Mouse (Mus musculus): ENCODE measurements at regions not wholly inside any gene's neighbourhood (a gene's known extent, or its start where the extent isn't known, plus 50 kb on each side); places are given as distances from the start of the nearest gene placed in this dataset.
A peak's percentile ranks its signal among the peaks of the same experiment; 100 is the strongest.
"Not testable (repeated sequence)": the region's sequence is repeated elsewhere in the genome, so short reads cannot be mapped to it uniquely, and the experiment has no call there.

GRCm38 (mm10) chr8:37048912-37049692, 55.7 kb downstream of the AI429214 start:
- 91% methylated on average over 5 of the region's 5 CpGs for WGBS
- Histone ChIP-seq H3K27ac (replicated peaks) (no peak overlapping the region), H3K27me3 (ENCODE audit: low read depth, poor library complexity, severe bottlenecking) (no peaks in the 10 kb centered on the region), H3K9me3 (replicated peaks) (no peaks in the 10 kb centered on the region), H3K4me1 (no peaks in the 10 kb centered on the region), H3K4me3 (no peak overlapping the region), H3K36me3 (no peaks in the 10 kb centered on the region)
- DNase-seq (ENCODE audit: low spot score): no peak

GRCm38 (mm10) chr8:37049969-37050683, 56.7 kb downstream of the AI429214 start:
- H3K27me3 ChIP-seq (ENCODE audit: low read depth, poor library complexity, severe bottlenecking): no peaks in the 10 kb centered on the region
- no peaks in the 10 kb centered on the region for H3K9me3 ChIP-seq (replicated peaks)
- 88% methylated on average over 6 of the region's 6 CpGs for WGBS
- H3K4me1 ChIP-seq: no peaks in the 10 kb centered on the region
- DNase-seq (ENCODE audit: low spot score): no peak
- no peak overlapping the region for H3K27ac ChIP-seq (replicated peaks)
- H3K4me3 ChIP-seq: no peak overlapping the region
- H3K36me3 ChIP-seq: no peaks in the 10 kb centered on the region

- H3K27ac ChIP-seq (replicated peaks): no peak overlapping the region
- H3K4me3 ChIP-seq: no peak overlapping the region
- WGBS: 98% methylated on average over 1 of the region's 1 CpGs
- H3K4me1 ChIP-seq: no peaks in the 10 kb centered on the region
- no peaks in the 10 kb centered on the region for H3K9me3 ChIP-seq (replicated peaks)
- no peak for DNase-seq (ENCODE audit: low spot score)
- H3K36me3 ChIP-seq: no peaks in the 10 kb centered on the region
- H3K27me3 ChIP-seq (ENCODE audit: low read depth, poor library complexity, severe bottlenecking): no peaks in the 10 kb centered on the region
These were observed 57.3 kb downstream of the AI429214 start for GRCm38 (mm10) chr8:37050684-37051028.

GRCm38 (mm10) chr8:37056376-37056775, 63.0 kb downstream of the AI429214 start:
- no peaks in the 10 kb centered on the region for H3K27me3 ChIP-seq (ENCODE audit: low read depth, poor library complexity, severe bottlenecking)
- H3K27ac ChIP-seq (replicated peaks): no peak overlapping the region
- H3K36me3 ChIP-seq: no peaks in the 10 kb centered on the region
- 88% methylated on average over 3 of the region's 3 CpGs for WGBS
- no peaks in the 10 kb centered on the region for H3K9me3 ChIP-seq (replicated peaks)
- H3K4me1 ChIP-seq: no peaks in the 10 kb centered on the region
- DNase-seq (ENCODE audit: low spot score): no peak
- no peak overlapping the region for H3K4me3 ChIP-seq

- H3K27ac ChIP-seq (replicated peaks): no peak overlapping the region
- WGBS: 82% methylated on average over 6 of the region's 6 CpGs
- H3K27me3 ChIP-seq (ENCODE audit: low read depth, poor library complexity, severe bottlenecking): no peaks in the 10 kb centered on the region
- no peaks in the 10 kb centered on the region for H3K4me1 ChIP-seq
- H3K9me3 ChIP-seq (replicated peaks): no peaks in the 10 kb centered on the region
- no peak for DNase-seq (ENCODE audit: low spot score)
- H3K36me3 ChIP-seq: no peaks in the 10 kb centered on the region
- no peak overlapping the region for H3K4me3 ChIP-seq
These were observed 65.0 kb downstream of the AI429214 start for GRCm38 (mm10) chr8:37058390-37058789.

GRCm38 (mm10) chr8:37062012-37062944, 68.9 kb downstream of the AI429214 start:
- no peak overlapping the region for H3K4me3 ChIP-seq

GRCm38 (mm10) chr8:37063764-37064331, 70.4 kb downstream of the AI429214 start:
- no peaks in the 10 kb centered on the region for H3K9me3 ChIP-seq (replicated peaks)
- WGBS: 23% methylated on average over 12 of the region's 12 CpGs
- no peaks in the 10 kb centered on the region for H3K27me3 ChIP-seq (ENCODE audit: low read depth, poor library complexity, severe bottlenecking)
- H3K4me1 ChIP-seq: no peaks in the 10 kb centered on the region
- H3K27ac ChIP-seq (replicated peaks): no peak overlapping the region
- H3K36me3 ChIP-seq: no peaks in the 10 kb centered on the region
- no peak overlapping the region for H3K4me3 ChIP-seq
- peak; percentile 63 for DNase-seq (ENCODE audit: low spot score)

More at GRCm38 (mm10) chr8:37062012-37062944, 68.9 kb downstream of the AI429214 start:
- DNase-seq (ENCODE audit: low spot score): peak; percentile 73
- H3K36me3 ChIP-seq: no peaks in the 10 kb centered on the region
- 29% methylated on average over 13 of the region's 13 CpGs for WGBS
- no peak overlapping the region for H3K27ac ChIP-seq (replicated peaks)
- no peaks in the 10 kb centered on the region for H3K9me3 ChIP-seq (replicated peaks)
- H3K4me1 ChIP-seq: no peaks in the 10 kb centered on the region
- H3K27me3 ChIP-seq (ENCODE audit: low read depth, poor library complexity, severe bottlenecking): no peaks in the 10 kb centered on the region

- no peaks in the 10 kb centered on the region for H3K27me3 ChIP-seq (ENCODE audit: low read depth, poor library complexity, severe bottlenecking)
- H3K9me3 ChIP-seq (replicated peaks): no peaks in the 10 kb centered on the region
- H3K27ac ChIP-seq (replicated peaks): no peak overlapping the region
- DNase-seq (ENCODE audit: low spot score): no peak
- H3K4me1 ChIP-seq: no peaks in the 10 kb centered on the region
- no peak overlapping the region for H3K4me3 ChIP-seq
- 37% methylated on average over 2 of the region's 2 CpGs for WGBS
- H3K36me3 ChIP-seq: no peaks in the 10 kb centered on the region
These were observed 79.5 kb downstream of the AI429214 start for GRCm38 (mm10) chr8:37072905-37073304.

GRCm38 (mm10) chr8:37099727-37100126, 106.3 kb downstream of the AI429214 start:
- Histone ChIP-seq H3K4me3 (no peak overlapping the region), H3K27me3 (ENCODE audit: low read depth, poor library complexity, severe bottlenecking) (no peaks in the 10 kb centered on the region), H3K27ac (replicated peaks) (no peak overlapping the region), H3K9me3 (replicated peaks) (no peaks in the 10 kb centered on the region), H3K4me1 (no peaks in the 10 kb centered on the region), H3K36me3 (no peaks in the 10 kb centered on the region)
- no peak for DNase-seq (ENCODE audit: low spot score)
- WGBS: 87% methylated on average over 2 of the region's 2 CpGs

GRCm38 (mm10) chr8:37112386-37112785, 119.0 kb downstream of the AI429214 start:
- H3K4me3 ChIP-seq; H3K27ac ChIP-seq (replicated peaks); DNase-seq (ENCODE audit: low spot score); H3K27me3 ChIP-seq (ENCODE audit: low read depth, poor library complexity, severe bottlenecking); H3K36me3 ChIP-seq; H3K4me1 ChIP-seq: not testable (repeated sequence)
- peaks cover 11% of the 10 kb centered on the region for H3K9me3 ChIP-seq (replicated peaks)

- H3K9me3 ChIP-seq (replicated peaks): peaks cover 10% of the 10 kb centered on the region; the same call in 1 of the 2 replicates
- no peaks in the 10 kb centered on the region for H3K36me3 ChIP-seq
- no peak for DNase-seq (ENCODE audit: low spot score)
These were observed 132.4 kb downstream of the AI429214 start for GRCm38 (mm10) chr8:37125834-37126233.

GRCm38 (mm10) chr8:37129670-37130069, 136.3 kb downstream of the AI429214 start:
- Histone ChIP-seq H3K27me3 (ENCODE audit: low read depth, poor library complexity, severe bottlenecking) (no peaks in the 10 kb centered on the region), H3K4me1 (no peaks in the 10 kb centered on the region), H3K4me3 (no peak overlapping the region), H3K36me3 (no peaks in the 10 kb centered on the region), H3K27ac (replicated peaks) (no peak overlapping the region), H3K9me3 (replicated peaks) (no peaks in the 10 kb centered on the region)
- 98% methylated on average over 1 of the region's 1 CpGs for WGBS
- no peak for DNase-seq (ENCODE audit: low spot score)

More at GRCm38 (mm10) chr8:37125834-37126233, 132.4 kb downstream of the AI429214 start:
- Histone ChIP-seq H3K27me3 (ENCODE audit: low read depth, poor library complexity, severe bottlenecking) (no peaks in the 10 kb centered on the region), H3K4me3 (no peak overlapping the region), H3K4me1 (no peaks in the 10 kb centered on the region), H3K27ac (replicated peaks) (no peak overlapping the region)
